ENCODE assay signal across 7 mouse cellular contexts in the genomic region with DNA sequence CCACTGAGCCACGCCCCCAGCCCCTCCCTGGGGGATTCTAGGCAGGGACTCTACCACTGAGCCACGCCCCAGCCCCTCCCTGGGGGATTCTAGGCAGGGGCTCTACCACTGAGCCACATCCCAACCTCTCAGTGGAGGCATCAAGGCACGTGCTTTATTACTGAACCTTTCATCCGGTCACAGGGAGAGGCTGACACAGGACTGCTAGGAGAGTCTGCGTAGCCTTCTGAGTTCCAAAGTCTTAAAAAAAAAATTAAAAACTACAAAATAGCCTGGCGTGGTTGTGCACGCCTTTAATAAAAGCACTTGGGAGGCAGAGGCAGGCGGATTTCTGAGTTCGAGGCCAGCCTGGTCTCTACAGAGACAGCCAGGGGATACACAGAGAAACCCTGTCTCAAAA. TPM values are rescaled to one million over a fixed set of nuclear protein-coding genes. Genes with fewer than 3 reads are reported as not detected.
DNase-seq lines count a peak whose midpoint lies in the region; ATAC-seq and TF ChIP-seq lines count a peak whose summit lies in the region.
"Not testable (repeated sequence)": the region's sequence is repeated elsewhere in the genome, so short reads cannot be mapped to it uniquely, and the experiment has no call there.

No protein-coding gene starts in this region.

- not testable (repeated sequence) for H3K27me3 ChIP-seq in embryonic facial prominence, embryonic 15.5 days; intestine, embryonic 15.5 days (replicated peaks); limb, embryonic 15.5 days; midbrain, embryonic 10.5 days (ENCODE audit: low read depth, poor library complexity, severe bottlenecking)
- peaks cover 12% of the 10 kb centered on the region; the same call in 1 of the 2 replicates for H3K27me3 ChIP-seq in heart, embryonic 12.5 days (replicated peaks)

- WGBS in embryonic facial prominence, embryonic 15.5 days: 58% methylated on average over 9 of the region's 9 CpGs
- 53% methylated on average over 9 of the region's 9 CpGs for WGBS in heart, embryonic 12.5 days
- WGBS in intestine, embryonic 15.5 days: 53% methylated on average over 9 of the region's 9 CpGs
- WGBS in limb, embryonic 15.5 days: 60% methylated on average over 9 of the region's 9 CpGs
- WGBS in midbrain, embryonic 10.5 days: 60% methylated on average over 9 of the region's 9 CpGs
- 60% methylated on average over 9 of the region's 9 CpGs for WGBS in olfactory bulb, adult 2 months

- TF ChIP-seq CTCF in olfactory bulb, adult 2 months (IDR thresholded peaks at IDR 0.05; ENCODE audit: insufficient read depth, low read depth, low read length): not testable (repeated sequence)

- DNase-seq in MEL-GATA-1-ER (ENCODE audit: extremely low read depth, low read depth): peak; percentile 21
- not testable (repeated sequence) for DNase-seq in midbrain, embryonic 10.5 days (ENCODE audit: low spot score)

- peak overlapping the region; percentile 82 for H3K4me2 ChIP-seq in embryonic facial prominence, embryonic 15.5 days (replicated peaks)
- peak overlapping the region; percentile 90 for H3K4me2 ChIP-seq in heart, embryonic 12.5 days
- peak overlapping the region; percentile 76 for H3K4me2 ChIP-seq in intestine, embryonic 15.5 days (replicated peaks)
- H3K4me2 ChIP-seq in limb, embryonic 15.5 days: peak overlapping the region; percentile 74

- not testable (repeated sequence) for H3K4me1 ChIP-seq in embryonic facial prominence, embryonic 15.5 days; intestine, embryonic 15.5 days (replicated peaks)
- peaks cover 13% of the 10 kb centered on the region for H3K4me1 ChIP-seq in heart, embryonic 12.5 days (replicated peaks)
- H3K4me1 ChIP-seq in limb, embryonic 15.5 days: peaks cover 16% of the 10 kb centered on the region
- peaks cover 18% of the 10 kb centered on the region for H3K4me1 ChIP-seq in midbrain, embryonic 10.5 days
- H3K4me1 ChIP-seq in olfactory bulb, adult 2 months (ENCODE audit: control insufficient read depth, insufficient read depth, low read length): peaks cover 12% of the 10 kb centered on the region

- H3K4me3 ChIP-seq in embryonic facial prominence, embryonic 15.5 days (replicated peaks): peak overlapping the region; percentile 94
- H3K4me3 ChIP-seq in heart, embryonic 12.5 days: peak overlapping the region; percentile 89
- peak overlapping the region; percentile 97 for H3K4me3 ChIP-seq in intestine, embryonic 15.5 days (replicated peaks)
- peak overlapping the region; percentile 73 for H3K4me3 ChIP-seq in limb, embryonic 15.5 days
- H3K4me3 ChIP-seq in midbrain, embryonic 10.5 days: peak overlapping the region; percentile 92
- H3K4me3 ChIP-seq in olfactory bulb, adult 2 months (ENCODE audit: insufficient read depth, low read depth, low read length): peak overlapping the region; percentile 94

- not testable (repeated sequence) for ATAC-seq in embryonic facial prominence, embryonic 15.5 days (ENCODE audit: insufficient number of reproducible peaks, low FRiP score, low TSS enrichment, low read depth); heart, embryonic 12.5 days (ENCODE audit: insufficient number of reproducible peaks, low FRiP score); limb, embryonic 15.5 days (ENCODE audit: insufficient number of reproducible peaks, low FRiP score, low TSS enrichment, low read depth)
- ATAC-seq in intestine, embryonic 15.5 days: 0 out of 2 replicates have a peak, but pooled peaks have one; percentile 15

- H3K36me3 ChIP-seq in embryonic facial prominence, embryonic 15.5 days: peaks cover 27% of the 10 kb centered on the region
- H3K36me3 ChIP-seq in heart, embryonic 12.5 days: peaks cover 27% of the 10 kb centered on the region
- peaks cover 18% of the 10 kb centered on the region for H3K36me3 ChIP-seq in intestine, embryonic 15.5 days
- peaks cover 29% of the 10 kb centered on the region for H3K36me3 ChIP-seq in limb, embryonic 15.5 days
- H3K36me3 ChIP-seq in midbrain, embryonic 10.5 days: peaks cover 30% of the 10 kb centered on the region

- H3K9ac ChIP-seq in embryonic facial prominence, embryonic 15.5 days: peak overlapping the region; percentile 90; the same call in 1 of the 2 replicates
- not testable (repeated sequence) for H3K9ac ChIP-seq in heart, embryonic 12.5 days
- peak overlapping the region; percentile 87; the same call in 1 of the 2 replicates for H3K9ac ChIP-seq in intestine, embryonic 15.5 days
- H3K9ac ChIP-seq in limb, embryonic 15.5 days: peak overlapping the region; percentile 82; the same call in 1 of the 2 replicates

- H3K27ac ChIP-seq in embryonic facial prominence, embryonic 15.5 days (replicated peaks): peak overlapping the region; percentile 89; the same call in 1 of the 2 replicates
- not testable (repeated sequence) for H3K27ac ChIP-seq in heart, embryonic 12.5 days (ENCODE audit: poor library complexity, severe bottlenecking); olfactory bulb, adult 2 months (ENCODE audit: insufficient read depth, low read depth, low read length)
- peak overlapping the region; percentile 77; the same call in 1 of the 2 replicates for H3K27ac ChIP-seq in intestine, embryonic 15.5 days
- H3K27ac ChIP-seq in limb, embryonic 15.5 days: peak overlapping the region; percentile 87; the same call in 1 of the 2 replicates
- peak overlapping the region; percentile 86 for H3K27ac ChIP-seq in midbrain, embryonic 10.5 days (replicated peaks)

- not testable (repeated sequence) for TF ChIP-seq POLR2A in olfactory bulb, adult 2 months (IDR thresholded peaks at IDR 0.05; ENCODE audit: insufficient read depth, low read depth, low read length)

- not testable (repeated sequence) for H3K9me3 ChIP-seq in embryonic facial prominence, embryonic 15.5 days (replicated peaks); heart, embryonic 12.5 days (replicated peaks); intestine, embryonic 15.5 days; limb, embryonic 15.5 days; midbrain, embryonic 10.5 days (replicated peaks)

RNA-seq across cellular contexts. Expression of gene Nsun5, which starts 0.6 kb away (rescaled TPM):
- polyA plus RNA-seq in embryonic facial prominence, embryonic 15.5 days (2015; fragmentation: Nextera tagmentation; extraction: Ambion mirVana): 37.8 and 38.2 TPM in 2 replicates
- 17.4 and 18.1 TPM in 2 replicates for polyA plus RNA-seq in heart, embryonic 12.5 days (2016; fragmentation: Nextera tagmentation; extraction: Ambion mirVana)
- 30.2 and 35.8 TPM in 2 replicates for polyA plus RNA-seq in intestine, embryonic 15.5 days (2015; fragmentation: Nextera tagmentation; extraction: Ambion mirVana)
- polyA plus RNA-seq in limb, embryonic 15.5 days (2015; fragmentation: Nextera tagmentation; extraction: Ambion mirVana): 35.7 and 37.3 TPM in 2 replicates
- 45.2 and 46.0 TPM in 2 replicates for polyA plus RNA-seq in midbrain, embryonic 10.5 days (2016; fragmentation: Nextera tagmentation; extraction: Ambion mirVana)
- not detected in 2 replicates for polyA plus RNA-seq in olfactory bulb, adult 2 months (2012; ENCODE audit: insufficient read depth, insufficient read length, low replicate concordance, missing spikeins)

RNA-seq across cellular contexts. Expression of gene Trim50, which starts 16.1 kb away (rescaled TPM):
- polyA plus RNA-seq in embryonic facial prominence, embryonic 15.5 days (2015; fragmentation: Nextera tagmentation; extraction: Ambion mirVana): not detected in 2 replicates
- not detected in 2 replicates for polyA plus RNA-seq in heart, embryonic 12.5 days (2016; fragmentation: Nextera tagmentation; extraction: Ambion mirVana)
- 0.16 and 0.23 TPM in 2 replicates for polyA plus RNA-seq in intestine, embryonic 15.5 days (2015; fragmentation: Nextera tagmentation; extraction: Ambion mirVana)
- polyA plus RNA-seq in limb, embryonic 15.5 days (2015; fragmentation: Nextera tagmentation; extraction: Ambion mirVana): 0.24 TPM in 1 of 2 replicates, not detected in the other
- not detected in 2 replicates for polyA plus RNA-seq in midbrain, embryonic 10.5 days (2016; fragmentation: Nextera tagmentation; extraction: Ambion mirVana)
- not detected in 2 replicates for polyA plus RNA-seq in olfactory bulb, adult 2 months (2012; ENCODE audit: insufficient read depth, insufficient read length, low replicate concordance, missing spikeins)

RNA-seq across cellular contexts. Expression of gene Fkbp6, which starts 19.4 kb away (rescaled TPM):
- polyA plus RNA-seq in embryonic facial prominence, embryonic 15.5 days (2015; fragmentation: Nextera tagmentation; extraction: Ambion mirVana): not detected in 2 replicates
- 0.22 TPM in 1 of 2 replicates, not detected in the other for polyA plus RNA-seq in heart, embryonic 12.5 days (2016; fragmentation: Nextera tagmentation; extraction: Ambion mirVana)
- 0.40 and 0.56 TPM in 2 replicates for polyA plus RNA-seq in intestine, embryonic 15.5 days (2015; fragmentation: Nextera tagmentation; extraction: Ambion mirVana)
- not detected in 2 replicates for polyA plus RNA-seq in limb, embryonic 15.5 days (2015; fragmentation: Nextera tagmentation; extraction: Ambion mirVana)
- polyA plus RNA-seq in midbrain, embryonic 10.5 days (2016; fragmentation: Nextera tagmentation; extraction: Ambion mirVana): 0.11 TPM in 1 of 2 replicates, not detected in the other
- polyA plus RNA-seq in olfactory bulb, adult 2 months (2012; ENCODE audit: insufficient read depth, insufficient read length, low replicate concordance, missing spikeins): not detected in 2 replicates

RNA-seq across cellular contexts. Expression of gene Pom121, which starts 25.1 kb away (rescaled TPM):
- 12.7 and 13.5 TPM in 2 replicates for polyA plus RNA-seq in embryonic facial prominence, embryonic 15.5 days (2015; fragmentation: Nextera tagmentation; extraction: Ambion mirVana)
- 14.7 and 16.5 TPM in 2 replicates for polyA plus RNA-seq in heart, embryonic 12.5 days (2016; fragmentation: Nextera tagmentation; extraction: Ambion mirVana)
- 10.6 and 11.0 TPM in 2 replicates for polyA plus RNA-seq in intestine, embryonic 15.5 days (2015; fragmentation: Nextera tagmentation; extraction: Ambion mirVana)
- 9.5 and 10.9 TPM in 2 replicates for polyA plus RNA-seq in limb, embryonic 15.5 days (2015; fragmentation: Nextera tagmentation; extraction: Ambion mirVana)
- 17.4 and 17.7 TPM in 2 replicates for polyA plus RNA-seq in midbrain, embryonic 10.5 days (2016; fragmentation: Nextera tagmentation; extraction: Ambion mirVana)
- polyA plus RNA-seq in olfactory bulb, adult 2 months (2012; ENCODE audit: insufficient read depth, insufficient read length, low replicate concordance, missing spikeins): not detected in 2 replicates

Comparison
In these comparisons a context has a peak if more than half of its experiments do, and no peak if none do; other contexts are left out.
1. RNA of gene Nsun5, which starts 0.6 kb away (polyA plus RNA-seq): 45.2 to 46.0 TPM in midbrain, embryonic 10.5 days, 37.8 to 38.2 TPM in embryonic facial prominence, embryonic 15.5 days, 35.7 to 37.3 TPM in limb, embryonic 15.5 days, 30.2 to 35.8 TPM in intestine, embryonic 15.5 days and 17.4 to 18.1 TPM in heart, embryonic 12.5 days; not detected in olfactory bulb, adult 2 months; every median in the first group is over 10 times any median in the second.
2. Peak in every context shown above with its lines, with median percentiles within 50 percentile points of each other: H3K4me2 ChIP-seq and H3K4me3 ChIP-seq.